Mouse (Mus musculus): ENCODE measurements around the gene Mxi1.

Mxi1 gene

DNA sequence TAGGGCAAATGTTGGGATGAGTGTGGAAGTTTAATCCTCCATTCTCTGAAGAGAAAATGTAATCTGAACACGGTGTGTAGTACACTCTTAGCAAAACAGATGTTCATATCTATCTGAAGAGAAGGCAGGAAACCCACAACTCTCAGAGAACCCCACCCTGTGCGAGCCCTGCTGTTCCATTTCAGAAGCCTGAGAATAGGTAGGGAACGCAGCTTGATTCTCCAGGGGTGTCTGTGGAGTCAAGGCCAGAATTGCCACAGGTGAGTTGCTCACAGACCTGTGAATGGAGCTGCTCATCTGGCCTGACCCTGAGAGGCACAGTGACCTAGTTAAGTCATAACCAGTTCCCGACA is 10.5 kb upstream of the Mxi1 start:
- in situ Hi-C loops (cut with MboI) = no loop called here

DNA sequence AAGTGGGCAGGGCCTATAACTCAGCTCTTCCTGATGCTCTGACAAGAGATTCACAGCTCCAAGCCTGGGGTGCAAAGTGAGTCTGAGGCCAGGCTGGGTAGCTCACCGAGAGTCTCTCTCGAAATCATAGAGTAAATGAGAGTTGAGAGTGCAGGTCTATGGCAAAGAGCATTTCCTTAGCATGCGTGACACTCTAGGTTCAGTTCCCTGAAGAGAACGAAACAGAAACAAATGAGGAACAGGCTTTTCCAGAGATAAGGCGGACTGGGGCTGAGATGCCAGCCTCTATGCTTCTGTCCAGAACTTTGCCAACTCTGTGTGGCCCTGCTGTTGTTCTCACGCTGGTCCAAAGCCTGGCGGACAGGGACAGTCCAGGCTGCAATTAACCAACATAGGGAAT is 6.9 kb upstream of the Mxi1 start:
- in situ Hi-C loops (cut with MboI) = no loop called here

DNA sequence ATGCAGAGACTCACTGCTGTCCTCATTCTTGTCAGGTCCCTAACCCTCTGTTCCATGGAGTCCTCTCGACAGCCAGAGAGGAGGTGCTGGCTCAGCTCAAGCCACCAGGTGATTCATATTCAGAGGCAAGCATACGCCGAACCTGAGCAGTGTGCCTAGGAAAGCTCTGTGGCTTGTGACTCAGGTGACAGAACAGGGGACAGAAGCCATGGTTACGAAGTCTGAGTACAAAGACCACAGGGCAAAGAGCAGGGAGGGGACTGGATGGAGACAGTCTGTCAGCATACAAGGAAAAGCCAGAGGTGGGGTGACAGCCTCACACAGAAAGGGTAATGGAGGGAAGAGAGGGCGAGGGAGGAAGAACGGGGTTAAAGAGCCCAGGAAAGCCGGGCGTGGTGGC is 4.7 kb upstream of the Mxi1 start:
- in situ Hi-C loops (cut with MboI) = no loop called here

DNA sequence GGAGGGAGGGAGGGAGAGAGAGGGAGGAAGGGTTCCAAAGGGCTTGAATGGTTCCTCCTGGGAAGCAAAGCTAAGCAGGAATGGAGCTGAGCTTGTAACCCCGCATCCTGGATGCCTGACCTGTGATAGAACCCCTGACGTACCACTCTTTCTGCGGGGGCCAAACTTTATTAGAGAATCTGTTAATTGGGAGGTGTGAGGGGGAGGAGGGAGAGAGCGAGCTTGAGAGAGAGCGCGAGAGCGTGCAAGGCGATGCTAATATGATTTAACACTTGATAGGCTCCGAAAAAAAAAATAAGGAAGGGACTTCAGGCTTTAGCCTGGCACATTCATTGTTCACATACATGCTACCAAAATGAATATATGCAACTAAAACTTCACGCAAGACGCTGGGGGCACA is 3.6 kb upstream of the Mxi1 start:
- in situ Hi-C loops (cut with MboI) = no loop called here

DNA sequence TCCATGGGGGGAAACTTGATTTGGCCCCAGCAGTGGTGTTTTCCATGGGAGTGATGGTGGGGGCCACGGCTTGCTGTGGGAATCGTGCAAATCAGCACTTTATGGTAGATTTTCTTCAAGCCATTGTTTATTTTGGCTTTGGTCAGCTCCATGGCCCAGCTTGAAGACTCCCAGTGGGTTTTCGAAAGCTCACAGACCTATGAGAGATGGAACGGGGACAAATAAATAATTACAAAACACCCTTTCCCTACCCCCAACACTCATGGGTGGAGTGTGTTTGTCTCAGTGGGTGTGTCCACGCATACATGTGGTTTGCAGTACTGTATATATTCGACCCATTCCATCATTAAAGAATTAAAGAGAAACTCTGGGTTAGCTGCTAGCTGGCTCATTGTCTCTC is 3.1 kb upstream of the Mxi1 start:
- in situ Hi-C loops (cut with MboI) = no loop called here

DNA sequence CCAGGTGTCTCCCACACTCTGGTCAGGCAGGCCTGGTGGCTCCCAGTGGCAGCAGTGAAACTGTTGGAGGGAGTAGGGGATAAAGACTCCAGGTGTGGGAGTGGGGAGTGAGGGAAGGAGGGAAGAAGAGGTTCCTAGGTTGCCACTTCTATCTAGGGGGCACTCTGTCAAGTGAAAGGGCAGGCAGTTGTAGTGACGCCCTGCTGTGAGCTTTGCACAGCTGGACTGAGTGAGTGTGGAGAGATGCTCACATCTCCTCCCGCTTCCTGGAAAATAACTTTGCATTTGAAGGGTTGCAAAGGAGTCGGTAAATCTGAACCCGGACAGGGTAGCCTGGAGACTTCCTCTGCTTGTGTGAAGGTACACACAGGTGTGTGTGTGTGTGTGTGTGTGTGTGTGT is 687 bp upstream of the Mxi1 start:
- in situ Hi-C loops (cut with MboI) = no loop called here

DNA sequence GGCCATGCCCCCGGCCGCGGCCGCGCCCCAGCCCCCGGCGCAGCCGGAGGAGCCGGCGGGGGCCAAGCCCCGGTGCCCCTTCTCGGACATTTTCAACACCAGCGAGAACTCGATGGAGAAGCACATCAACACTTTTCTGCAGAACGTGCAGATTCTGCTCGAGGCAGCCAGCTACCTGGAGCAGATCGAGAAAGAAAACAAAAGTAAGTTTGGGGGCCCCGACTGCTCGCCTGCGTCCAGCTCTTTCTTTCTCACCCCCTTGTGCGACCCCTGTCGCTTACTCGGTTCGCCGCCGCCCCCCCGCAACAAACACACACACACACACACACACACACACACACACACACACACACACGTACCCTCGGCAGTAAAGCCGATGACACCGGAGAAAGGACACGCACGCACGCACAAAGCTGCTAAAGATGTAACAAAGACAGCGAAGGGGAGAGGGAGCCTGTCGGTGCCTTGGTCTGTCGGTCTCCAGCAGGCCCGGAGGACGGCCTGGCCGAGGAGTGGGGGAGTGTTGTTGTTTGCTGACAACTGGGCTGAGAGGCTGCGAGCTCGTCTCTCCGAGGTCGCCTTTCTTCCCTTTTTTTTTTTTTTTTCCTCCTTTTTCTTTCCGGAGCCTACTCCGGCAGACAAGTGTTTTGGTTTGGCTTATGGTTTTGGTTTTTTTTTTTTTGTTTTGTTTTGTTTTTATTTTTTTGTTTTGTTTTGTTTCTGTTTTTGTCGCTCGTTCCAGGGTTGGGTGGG is 629 bp downstream of the Mxi1 start:
- in situ Hi-C loops (cut with MboI) = no loop called here

DNA sequence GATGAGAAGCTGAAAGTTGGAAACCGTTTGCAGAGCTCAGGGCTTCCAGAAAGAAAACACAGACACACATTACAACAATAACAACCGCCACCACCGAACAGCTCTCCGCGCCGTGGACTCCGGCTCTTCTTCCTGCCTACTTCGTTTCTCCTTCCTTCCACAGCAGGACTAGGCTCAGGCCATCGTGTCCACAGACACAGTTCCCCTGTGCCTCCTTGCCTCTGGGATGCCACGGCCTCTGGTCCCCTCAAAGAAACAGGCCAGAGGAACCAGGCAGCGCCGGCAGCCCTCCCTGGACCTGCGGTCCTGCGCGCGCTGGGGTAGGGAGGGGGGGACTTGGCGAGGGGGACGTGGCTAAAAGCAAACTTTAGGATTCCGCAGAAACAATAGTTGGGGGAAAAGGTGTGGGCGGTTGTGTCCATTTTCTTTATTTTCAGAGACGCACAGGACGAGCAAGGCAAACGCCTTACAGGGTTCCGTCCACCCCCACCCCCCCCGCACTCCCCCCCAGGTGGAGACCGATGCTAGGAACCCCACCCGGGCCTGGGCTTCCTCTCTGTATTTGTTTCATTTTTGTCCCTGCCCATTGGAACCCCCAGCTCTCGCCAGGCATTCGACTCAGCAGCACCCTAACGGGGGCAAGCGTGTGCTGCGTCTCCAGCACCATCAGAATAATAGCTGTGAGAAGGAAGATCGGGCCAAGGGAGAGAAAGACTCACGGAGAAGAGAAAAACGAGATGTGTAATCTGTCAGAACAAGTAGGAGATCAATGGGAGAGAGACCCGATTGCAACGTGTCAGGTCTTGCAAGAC is 1.4 kb downstream of the Mxi1 start:
- in situ Hi-C loops (cut with MboI) = no loop called here

DNA sequence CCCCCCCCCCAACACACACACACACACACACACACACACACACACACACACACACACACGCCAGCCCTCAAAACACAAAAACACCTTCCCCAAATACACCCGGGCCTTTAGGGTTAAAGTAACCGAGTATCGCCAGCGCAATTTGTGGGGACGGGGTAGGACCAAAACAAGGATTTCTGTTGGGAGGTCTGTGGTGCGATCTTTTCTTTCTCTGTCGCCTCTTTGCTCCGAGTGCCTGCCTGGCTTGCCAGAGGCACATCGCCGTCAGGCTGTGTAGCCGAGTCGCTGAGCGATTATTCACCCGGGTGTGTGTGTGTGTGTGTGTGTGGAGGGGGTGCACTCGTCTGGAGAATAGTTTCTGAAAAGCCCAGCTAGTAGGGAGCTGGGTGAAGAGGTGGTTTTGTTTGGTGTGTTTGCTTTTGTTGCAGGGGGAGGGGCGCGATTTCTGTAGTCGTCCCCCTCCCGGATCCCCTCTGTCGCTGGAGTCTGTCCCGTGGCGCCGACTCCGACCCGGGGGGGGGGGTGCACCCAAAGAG is 2.1 kb downstream of the Mxi1 start:
- in situ Hi-C loops (cut with MboI) = no loop called here

DNA sequence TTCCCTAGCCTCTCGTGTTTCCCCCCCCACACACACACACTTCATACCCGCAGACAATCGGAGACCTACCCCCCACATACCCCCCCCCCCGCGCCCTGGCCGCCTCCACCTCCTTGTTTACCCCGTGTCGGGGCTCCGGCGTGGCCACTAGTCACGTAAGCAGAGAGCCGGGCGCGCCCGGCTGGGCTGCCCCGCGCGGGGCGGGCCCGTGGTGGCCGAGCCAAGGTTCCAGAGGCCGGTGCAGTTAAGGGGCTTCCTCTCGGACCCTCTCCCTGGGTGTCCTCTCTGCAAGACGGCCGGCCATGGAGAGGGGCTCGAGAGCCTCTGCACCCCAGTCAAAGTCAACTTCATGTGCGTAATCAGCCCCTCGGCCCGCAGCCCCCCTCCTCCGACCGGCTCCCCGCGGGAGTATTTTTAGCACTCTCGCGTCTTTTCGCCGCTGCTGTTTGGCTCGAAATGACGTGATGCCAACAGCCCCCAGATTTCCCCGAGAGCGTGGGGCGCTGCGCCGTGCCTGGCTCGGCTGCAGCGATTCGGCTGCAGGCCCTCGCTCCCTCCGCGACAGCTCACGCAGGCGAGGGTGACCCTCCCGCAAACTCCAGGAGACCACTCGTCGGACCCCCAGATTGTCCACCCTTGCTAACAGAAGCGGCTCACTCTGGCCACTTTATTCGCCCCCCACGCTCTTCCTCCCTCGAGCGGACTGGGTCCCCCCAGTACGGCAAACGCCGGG is 2.8 kb downstream of the Mxi1 start:
- in situ Hi-C loops (cut with MboI) = no loop called here

DNA sequence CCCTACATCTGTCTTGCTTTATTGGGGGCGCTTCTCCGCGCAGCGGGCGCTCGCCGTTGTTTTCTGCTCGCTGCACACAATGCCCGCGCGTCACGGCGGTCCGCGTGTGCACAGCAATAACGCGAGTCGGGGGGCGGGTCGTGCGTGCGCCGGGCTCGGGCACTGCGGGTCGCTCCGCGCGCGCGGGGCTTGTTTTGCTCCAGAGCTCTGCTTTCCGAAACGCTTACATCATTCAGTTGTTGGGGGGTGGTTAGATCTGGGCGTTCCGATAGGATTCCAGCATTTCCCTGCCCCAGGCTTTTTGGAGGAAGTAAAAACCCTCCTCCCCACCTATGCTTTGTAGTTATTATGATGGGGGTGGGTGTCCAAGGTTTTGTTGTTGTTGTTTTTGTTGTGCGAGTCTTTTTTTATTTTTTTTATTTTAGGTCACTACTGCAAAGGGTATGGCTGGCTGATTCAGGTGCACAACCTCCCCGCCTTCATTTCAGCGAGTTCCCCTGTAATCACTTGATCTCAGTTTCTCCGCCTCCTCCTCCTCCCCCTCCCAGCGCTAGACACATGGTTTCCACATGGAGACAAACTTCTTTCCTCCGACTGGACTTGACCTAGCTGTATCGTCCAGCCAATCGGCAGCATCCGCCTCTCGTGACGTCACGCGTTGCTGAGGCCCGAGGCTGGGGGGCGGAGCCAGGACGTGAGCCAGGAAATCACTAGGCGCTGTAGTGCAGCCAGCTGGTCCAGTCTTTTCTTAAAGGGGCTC is 3.5 kb downstream of the Mxi1 start:
- in situ Hi-C loops (cut with MboI) = no loop called here

DNA sequence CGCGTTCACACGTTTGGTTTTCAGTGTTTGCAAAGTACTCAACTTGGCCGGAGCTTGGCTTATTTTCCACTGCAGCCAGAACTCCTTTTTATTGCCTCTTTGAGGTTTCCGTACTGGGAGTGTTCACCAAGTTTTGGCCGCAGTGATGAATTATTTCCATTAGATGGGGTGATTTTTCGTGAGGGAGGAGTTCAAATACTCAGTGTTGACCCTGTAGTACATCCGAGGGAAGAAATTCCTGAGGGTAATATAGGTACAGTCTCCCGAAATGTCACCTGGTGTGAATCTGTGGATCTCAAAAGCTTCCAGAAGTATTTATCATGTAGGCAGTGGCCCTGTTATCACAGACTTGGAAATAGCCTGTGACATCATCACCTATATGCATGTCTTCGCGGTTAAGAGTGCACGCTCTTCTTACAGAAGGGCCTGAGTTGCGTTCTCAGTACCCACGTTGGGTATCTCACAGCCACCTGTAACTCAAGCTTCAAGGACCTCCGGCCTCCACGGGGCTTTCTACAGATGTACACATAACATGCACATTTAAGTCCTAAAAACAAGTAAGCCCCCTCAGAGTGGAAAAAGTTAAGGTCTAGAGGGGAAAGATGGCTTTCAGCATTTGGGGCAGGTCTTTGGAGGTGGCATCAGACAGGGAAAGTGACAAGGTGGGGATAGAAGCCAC is 4.4 kb downstream of the Mxi1 start:
- in situ Hi-C loops (cut with MboI) = no loop called here

DNA sequence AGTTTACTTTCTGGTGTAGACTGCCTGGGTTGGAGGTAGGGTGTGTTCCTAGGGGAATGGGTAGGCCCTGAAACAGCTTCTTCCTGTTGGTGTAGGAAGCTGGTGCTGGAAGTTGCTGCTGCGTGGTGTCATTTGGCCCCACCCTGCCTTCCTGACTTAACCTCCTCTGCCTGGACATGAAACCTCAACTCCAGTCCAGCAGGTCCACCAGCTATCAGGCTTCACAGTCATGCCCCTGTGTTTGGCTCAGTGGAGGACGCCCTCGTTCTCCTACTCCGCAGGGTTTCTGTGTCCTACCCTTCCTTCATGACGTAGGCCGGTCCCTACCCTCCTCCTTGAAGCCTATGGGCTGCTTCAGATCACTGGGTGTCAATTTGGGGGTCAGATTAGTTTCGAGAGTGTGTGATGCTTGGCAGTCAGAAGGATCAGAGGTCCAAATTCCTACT is 4.9 kb downstream of the Mxi1 start:
- in situ Hi-C loops (cut with MboI) = no loop called here

DNA sequence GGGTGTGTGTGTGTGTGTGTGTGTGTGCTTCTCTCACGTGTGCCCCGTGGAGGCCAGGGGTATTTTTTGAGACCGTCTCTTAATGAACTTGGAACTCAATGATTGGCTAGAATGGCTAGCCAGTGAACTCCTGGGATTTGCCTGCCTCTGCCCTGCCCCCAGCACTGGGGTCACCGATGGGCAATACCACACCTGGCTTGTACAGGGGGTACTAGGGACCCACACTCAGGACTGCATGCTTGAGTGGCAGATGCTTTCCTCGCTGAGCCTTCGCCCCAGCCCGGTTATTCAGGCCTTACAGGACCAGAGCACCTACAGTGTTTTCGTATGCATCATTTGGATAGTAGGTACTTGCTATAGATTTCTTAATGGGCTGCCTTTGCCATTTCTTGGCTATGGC is 5.8 kb downstream of the Mxi1 start:
- in situ Hi-C loops (cut with MboI) = no loop called here

DNA sequence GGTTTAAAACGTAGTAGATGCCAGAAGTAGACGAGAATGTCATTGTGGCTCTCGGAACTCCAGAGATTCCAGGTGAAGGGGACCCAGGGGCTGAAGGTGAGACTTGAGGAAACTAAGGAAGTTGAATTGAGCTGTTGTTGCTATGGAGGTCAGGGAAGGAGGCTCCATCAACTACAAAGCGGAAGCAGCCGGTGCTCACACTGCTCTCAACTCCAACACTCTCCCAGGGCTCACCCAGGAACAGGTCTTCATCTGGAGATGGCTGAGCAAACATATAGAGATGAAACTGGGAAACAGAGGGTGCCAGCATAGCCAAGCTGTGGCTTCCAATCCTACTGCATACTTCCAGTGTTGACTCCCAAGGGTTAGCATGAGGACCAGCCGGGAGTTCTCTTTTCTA is 6.6 kb downstream of the Mxi1 start:
- in situ Hi-C loops (cut with MboI) = no loop called here

DNA sequence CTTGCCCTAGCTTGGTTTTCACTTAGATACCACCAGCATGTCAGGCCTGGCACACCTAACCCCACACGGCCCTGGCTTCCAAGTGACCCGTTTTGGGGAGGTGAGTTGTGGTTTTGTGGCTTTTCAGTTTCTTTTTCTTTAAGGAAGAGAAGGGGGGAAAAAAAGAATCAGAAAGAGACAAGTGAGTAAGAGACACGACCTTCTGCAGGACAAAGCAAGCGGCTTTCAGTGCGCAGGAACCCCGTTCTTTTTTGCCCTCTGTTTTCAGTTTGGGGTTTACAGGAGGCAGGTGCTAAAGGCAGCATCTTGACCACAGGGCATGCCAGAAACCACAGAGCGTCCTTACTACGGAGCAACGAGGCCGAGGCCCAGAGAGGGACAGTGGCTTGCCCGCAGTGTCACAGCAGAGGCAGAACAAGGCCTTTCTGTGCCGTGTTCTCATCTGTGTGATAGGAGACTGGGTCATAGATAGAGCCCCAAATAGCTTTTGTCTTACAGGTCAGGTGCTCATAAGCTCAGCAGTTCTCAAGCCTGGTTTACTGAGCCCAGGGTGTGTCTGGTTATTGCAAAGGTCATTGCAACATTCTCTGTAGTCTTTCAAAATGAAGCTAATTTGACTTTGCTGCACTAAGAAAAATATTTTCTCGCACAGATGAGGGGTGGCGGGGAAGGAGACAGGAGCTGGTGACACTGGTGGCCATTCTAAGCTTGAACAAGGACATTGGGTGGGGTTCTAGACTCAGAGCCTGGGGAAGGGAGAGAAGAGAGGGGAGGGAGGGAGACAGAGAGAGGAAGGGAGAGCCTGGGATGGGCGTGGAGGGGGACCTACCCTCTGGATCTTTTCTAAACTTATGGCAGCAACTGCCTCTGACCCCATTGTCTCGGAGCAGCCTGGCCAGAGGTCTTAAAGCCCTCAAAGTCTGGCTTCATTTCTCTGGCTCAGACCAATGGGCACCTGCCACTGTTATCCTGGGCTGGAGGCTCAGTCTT is 8.1 kb downstream of the Mxi1 start:
- in situ Hi-C loops (cut with MboI) = no loop called here

DNA sequence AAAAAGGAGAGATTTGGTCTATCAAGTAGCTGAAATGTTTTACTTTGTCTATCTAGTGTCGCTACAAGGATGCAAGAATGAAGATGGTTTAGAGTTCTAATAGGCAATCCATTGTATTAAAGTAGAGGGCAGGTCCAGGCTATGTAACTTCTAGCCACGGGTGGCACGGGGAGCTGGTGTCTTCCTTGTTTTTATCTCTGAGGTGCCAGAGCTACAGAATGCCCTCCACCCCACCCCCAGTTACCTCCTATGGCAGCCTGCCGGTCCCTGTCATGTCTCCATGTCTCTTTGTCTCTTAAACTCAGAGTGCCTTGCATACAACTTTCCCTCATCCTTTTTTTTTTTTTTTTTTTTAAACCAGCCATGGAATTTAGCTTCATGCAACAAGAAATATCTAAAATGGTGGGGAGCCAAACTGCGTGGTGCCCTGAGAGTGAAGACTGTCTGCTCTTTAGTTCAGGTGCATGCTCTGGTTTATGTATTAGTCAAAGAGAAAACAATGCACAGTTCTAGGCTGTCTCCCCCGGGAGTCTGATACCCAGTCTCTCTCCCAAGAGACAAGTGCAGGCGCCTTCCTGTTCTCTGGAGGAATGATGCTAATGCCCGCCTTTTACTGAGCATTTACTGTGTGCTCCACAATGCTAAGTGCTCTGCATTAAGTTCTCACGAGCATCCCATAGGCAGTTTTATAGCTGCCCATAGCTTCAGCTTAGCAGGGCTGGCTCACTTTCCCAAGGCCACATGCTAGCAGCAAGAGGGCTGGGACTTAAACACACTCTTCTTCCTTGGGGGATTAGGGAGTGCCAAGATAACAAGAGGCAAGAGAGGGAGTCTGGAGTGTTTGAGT is 10.2 kb downstream of the Mxi1 start:
- in situ Hi-C loops (cut with MboI) = no loop called here

DNA sequence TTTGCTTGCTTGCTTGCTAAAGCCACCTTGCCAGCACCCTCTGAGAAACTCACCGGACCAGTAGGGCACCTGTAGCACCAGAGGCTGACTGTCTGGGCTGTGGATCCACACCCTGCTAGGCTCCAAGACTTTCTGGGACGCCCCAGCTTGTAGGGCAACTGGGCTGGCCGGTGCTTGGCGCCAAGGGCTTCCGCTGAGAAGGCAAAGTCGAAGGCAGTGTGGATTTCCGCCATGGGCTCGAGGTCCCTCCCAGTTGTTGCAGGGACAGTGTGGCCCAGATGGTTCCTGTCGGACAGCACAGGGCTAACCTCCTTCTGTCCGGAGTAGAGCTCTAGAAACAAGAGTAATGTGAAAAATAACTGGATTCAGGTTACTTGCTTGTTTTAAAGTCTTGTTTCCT is 11.0 kb downstream of the Mxi1 start:
- in situ Hi-C loops (cut with MboI) = no loop called here

DNA sequence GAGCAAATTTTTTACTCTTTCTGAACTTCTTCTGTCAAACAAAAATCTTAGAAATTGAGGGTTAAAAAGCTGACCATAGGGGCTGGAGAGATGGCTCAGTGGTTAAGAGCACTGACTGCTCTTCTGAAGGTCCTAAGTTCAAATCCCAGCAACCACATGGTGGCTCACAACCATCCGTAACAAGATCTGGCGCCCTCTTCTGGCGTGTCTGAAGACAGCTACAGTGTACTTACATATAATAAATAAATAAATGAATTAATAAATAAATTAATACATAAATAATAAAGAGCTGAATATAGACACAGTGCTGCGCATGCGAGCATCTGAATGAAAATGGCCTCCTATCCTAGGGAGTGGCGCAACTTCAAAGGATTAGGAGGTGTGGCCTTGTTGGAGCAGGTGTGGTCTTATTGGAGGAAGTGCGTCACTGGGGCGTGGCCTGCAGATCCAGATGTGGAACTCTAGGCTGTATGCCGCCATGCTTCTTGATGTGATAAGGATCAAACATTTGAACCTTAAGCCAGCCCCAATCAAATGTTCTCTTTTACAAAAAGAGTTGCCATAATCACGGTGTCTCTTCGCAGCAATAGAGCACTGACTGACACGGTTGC is 12.2 kb downstream of the Mxi1 start:
- in situ Hi-C loops (cut with MboI) = no loop called here

Measured in mature B cell (primary cell).